Mouse (Mus musculus) c-Kit-positive CD71-positive TER-119-positive erythroid progenitor cells, embryonic 14.5 days (primary cell): Measurements from ENCODE around the gene Atad3a.

Experiments used
- DNase-seq: peaks from one replicate; pipeline ENCODE4 v3.0.0-alpha.2; 2013; ENCODE audit warnings: low spot score

Atad3a gene

DNA sequence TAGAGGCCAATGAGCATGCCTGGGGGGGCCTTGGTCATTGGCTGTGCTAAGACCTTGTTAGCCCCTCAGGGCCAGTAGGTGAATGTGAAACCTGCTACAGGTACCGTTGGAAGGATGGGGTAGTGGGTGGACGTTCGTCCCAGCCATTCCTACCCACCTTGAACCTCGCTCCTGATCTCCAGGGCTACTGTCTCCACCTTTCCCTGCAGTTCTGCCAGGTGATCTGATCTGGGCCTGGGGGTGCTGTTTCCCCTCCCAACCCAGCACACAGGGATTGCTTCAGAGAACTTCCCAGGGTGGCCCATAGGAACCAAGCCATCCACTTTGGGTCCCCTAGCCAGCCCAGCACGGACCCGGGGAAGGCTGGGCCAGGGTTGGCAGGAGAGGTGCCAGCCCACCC lies 21.7 kb downstream of the Atad3a start:
- DNase-seq, result no peak

DNA sequence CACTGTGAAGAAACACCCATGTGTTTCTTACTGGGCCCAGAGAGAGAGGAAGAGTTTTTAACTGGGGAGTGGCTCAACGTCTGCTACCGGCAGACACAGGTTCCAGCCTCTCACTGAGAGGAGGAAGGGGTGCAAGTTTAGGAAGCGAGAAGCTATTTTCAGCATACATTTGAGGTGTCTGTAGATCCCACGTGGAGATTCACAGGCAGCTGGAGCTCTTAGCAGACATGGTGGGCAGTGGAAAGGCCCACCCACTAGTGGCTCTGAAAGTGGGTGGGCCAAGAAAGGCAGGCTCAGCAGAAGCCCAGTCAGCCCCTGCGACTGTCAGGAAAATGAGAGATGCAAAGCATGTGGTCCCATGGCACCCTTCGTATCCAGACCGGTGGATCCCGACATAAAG lies 22.6 kb downstream of the Atad3a start:
- DNase-seq, result no peak

DNA sequence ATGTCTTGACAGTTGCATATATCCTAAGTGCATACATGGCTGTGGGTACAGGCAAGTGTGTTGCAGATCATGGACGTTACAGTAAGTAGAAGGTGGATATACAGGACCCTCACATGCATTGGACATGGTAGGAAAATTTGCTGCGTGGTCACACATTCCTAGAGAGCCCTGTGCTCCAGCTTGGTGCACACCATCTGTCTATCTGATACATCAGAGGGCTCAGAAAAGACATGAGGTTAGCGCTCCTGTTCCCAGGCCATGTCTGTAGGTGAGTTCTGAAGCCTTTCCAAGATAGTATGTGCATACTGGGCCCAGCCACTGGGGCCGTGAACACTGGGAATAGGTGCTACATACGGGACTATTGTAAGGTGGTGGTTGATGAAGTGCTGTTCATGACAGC lies 24.5 kb downstream of the Atad3a start:
- no peak for DNase-seq

DNA sequence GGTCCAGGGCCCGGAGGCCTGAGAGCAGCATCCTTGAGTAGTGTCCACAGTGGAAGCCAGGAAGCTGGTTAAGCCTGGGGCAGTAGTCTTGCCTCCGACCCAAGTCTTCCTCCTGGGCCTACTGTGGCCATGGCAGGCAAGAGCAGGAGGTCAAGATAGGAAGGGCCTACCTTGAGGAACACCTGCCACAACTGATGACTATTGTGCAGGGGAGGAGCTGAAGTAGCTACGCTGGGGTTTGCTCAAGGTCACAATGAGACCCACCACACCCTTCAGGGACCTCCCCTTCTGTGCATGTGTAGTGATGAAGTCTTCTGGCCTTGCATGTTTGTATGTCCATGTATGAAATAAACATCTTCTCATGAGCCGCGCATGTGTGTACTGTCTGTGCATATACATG lies 25.1 kb downstream of the Atad3a start:
- no peak for DNase-seq

DNA sequence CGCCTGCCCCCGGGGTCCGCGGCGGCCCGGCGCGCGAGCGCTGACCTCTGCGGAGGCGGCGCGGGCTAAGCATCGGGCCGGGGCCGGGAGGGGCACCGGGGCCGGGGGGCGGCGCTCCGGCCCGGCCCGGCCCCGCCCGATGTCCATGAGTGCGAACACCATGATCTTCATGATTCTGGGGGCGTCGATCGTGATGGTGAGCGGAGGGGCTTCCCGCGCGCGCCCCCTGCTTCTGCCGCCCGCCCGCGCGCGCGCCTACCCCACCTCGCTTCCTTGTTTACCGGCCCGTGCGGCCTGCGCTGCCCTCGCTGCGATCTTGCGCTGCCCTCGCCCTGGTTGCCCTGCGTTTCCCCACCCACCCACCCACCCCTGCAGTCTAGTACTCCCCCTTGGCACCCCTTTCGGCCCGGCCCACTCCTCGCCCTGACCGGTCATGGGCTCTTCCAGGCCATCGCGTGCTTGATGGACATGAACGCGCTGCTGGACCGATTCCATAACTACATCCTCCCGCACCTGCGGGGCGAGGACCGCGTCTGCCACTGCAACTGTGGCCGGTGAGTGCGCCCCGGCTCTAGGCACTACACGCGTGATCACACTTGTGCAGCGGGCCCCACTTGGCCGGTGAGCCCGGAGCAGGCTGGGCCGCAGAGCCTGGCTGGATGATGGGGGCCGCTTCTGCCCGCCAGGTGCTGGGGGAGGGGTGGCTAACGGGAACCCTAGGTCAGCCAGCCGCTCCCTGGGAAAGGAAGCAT lies 25.8 kb downstream of the Atad3a start:
- no peak for DNase-seq

DNA sequence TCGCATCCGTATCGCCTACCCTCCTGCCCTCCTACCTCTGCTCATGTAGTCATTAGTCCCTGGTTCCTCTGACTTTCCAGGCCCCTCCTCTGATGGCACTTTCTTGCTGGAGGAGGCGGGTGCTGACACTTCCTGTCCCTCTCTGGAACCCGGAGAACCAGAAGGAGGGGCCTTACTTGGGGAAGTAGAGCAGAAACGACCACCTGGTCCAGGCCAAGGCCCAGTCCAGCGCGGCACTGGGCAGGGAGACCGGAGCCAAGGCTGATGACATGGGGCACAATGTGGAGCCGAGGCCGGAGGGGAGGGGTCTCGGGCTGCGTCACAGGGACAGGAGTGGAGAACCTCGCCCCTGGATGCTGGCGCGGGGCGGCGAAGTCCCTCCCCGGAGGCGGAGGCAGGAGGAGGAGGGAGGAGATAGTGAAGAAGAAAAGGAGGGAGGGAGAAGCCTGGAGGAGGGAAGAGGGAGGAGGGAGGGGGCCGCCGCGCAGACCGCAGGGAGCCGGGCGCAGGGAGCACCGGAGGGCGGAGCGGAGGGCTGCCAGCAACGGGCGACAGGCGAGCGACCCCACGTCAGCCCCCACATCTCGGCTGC lies 26.4 kb downstream of the Atad3a start, which contains the start of gene Tmem240:
Tmem240 (plus strand) TSS at position 451 of the 592 bp plus-strand sequence.
- DNase-seq, result peak; percentile 62

DNA sequence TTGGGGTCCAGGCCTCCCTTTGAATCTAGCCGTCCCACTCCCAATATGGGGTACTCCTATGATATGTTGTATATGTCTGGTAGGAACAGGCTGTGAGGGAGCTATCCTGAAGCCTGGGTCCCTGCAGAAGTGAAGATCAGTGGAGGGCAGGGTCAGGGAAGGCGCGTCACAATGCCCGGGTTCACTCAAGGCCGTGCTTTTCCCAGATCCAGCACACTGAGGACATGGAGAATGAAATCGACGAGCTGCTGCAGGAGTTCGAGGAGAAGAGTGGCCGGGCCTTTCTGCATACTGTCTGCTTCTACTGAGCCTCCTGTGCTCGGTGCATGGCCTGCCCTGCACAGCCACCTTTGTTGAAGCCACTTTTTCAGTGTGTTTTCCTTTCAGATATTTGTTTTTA lies 27.6 kb downstream of the Atad3a start:
- DNase-seq, result no peak

DNA sequence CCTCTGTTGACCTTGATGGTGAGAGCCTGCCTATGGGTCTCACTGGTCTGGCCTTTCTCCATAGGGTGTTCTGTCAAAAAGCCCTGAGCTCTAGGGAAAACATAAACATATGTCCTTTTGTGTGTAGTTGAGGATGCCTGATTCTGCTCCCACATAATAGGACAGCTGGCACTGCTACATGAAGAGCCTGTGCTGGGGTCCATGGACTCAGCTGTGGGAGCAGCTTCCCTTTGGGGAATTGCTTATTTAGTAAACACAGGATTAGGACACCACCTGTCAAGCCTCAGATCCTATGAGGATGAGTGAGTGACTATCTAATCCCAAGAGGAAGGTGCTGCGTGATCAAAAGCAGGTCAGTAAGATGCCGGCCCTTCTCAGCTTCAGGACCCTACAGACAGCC lies 32.9 kb downstream of the Atad3a start:
- DNase-seq, result no peak

DNA sequence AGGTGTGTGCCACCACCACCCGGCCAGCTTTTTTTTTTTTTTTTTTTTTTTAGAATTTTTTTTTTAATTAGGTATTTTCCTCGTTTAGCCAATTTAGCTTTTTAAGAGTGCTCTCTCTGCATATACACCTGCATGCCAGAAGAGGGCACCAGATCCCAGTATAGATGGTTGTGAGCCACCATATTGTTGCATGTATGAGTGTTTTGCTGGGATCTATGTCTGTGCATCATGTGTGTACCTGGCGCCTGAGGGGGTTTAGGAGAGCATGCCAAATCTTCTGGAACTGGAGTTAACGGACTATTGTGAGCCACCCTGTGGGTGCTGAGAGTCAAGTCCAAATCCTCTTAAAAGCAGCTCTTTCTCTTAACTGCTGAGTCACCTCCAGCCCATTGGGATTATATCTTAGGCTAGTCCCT lies 39.2 kb downstream of the Atad3a start:
- DNase-seq, result no peak

DNA sequence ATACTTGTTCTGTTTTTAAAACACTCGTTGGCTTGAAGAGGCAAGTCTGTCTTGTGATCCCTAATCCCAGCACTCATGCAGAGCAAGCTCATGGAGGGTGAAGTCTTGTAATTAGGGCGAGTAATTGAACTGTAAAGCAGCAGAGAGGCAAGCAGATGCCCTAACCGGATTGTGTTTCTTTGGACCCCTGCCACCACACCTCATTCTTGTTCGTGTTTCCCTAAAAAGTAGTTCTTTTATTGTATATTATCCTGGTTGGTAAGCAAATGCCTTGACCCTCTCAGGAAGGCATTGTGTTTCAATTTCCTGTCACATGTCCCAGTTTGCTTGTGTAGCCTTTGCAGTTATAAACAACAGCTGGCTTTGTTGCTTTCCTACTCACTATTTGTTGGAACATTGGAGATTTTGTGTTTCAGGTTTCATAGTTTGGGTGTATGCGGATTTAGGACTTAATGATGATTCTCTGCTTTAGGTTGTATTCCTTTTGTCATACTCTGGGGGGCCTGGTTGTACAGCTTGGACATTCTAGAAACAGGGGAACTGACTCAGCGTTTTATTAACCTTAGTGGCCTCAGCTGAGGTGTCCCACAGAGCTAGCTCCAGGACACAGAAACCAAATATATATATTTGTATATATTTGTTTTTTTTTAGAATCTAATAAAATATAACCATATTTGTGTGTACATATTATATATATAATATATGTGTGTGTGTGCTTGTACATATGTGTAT lies 50.2 kb downstream of the Atad3a start:
- no peak for DNase-seq

DNA sequence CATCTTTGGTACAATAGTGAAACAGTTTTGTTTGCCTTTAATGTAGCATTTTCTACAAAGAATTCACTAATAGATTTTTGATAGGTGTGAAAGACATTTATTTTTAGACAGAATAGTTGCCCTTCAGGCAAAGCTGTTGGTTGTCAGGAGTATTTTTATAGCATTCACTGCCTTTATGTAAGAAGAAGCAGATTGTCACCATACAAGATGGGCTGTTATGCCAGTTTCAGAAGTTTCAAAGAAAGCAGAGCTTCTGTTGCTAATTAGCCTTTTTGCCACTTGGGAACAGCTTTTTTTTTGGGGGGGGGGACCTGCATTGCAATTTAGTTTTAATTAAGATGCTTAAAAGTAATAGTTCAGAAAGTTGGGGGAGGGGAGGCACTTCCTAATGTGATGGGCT lies 51.9 kb downstream of the Atad3a start:
- no peak for DNase-seq

DNA sequence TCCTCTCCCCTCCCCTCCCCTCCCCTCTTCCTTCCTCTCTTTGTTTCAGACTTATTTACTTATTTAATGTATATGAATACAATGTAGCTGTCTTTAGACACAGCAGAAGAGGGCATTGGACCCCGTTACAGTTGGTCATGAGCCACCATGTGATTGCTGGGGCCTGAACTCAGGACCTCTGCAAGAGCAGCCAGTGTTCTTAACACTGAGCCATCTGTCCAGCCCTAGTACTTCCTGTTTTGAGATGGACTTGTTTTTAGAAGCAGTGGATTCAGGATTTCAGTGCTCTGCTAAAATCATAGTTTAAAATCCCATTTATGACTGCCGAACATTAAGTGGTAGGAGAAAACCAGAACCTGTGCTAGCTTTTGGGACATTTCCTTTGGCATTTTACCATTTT lies 52.3 kb downstream of the Atad3a start:
- DNase-seq, result no peak

DNA sequence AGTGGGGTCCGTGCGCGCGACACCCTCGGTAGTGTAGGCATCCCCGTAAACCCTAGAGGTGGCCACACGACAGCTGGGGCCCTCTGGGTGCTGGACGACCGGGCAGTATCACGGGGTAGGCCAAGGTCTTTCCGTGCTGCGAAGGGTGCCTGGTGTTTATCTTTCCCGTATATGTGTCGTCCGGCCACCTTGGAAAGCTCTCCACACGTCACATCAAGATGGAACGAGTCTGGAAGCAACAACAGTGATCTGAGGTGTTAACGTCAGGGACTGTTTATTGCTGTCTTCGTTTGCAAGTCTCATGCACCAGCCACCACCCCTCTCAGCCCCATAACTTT lies 55.3 kb downstream of the Atad3a start:
- peak; percentile 45 for DNase-seq

DNA sequence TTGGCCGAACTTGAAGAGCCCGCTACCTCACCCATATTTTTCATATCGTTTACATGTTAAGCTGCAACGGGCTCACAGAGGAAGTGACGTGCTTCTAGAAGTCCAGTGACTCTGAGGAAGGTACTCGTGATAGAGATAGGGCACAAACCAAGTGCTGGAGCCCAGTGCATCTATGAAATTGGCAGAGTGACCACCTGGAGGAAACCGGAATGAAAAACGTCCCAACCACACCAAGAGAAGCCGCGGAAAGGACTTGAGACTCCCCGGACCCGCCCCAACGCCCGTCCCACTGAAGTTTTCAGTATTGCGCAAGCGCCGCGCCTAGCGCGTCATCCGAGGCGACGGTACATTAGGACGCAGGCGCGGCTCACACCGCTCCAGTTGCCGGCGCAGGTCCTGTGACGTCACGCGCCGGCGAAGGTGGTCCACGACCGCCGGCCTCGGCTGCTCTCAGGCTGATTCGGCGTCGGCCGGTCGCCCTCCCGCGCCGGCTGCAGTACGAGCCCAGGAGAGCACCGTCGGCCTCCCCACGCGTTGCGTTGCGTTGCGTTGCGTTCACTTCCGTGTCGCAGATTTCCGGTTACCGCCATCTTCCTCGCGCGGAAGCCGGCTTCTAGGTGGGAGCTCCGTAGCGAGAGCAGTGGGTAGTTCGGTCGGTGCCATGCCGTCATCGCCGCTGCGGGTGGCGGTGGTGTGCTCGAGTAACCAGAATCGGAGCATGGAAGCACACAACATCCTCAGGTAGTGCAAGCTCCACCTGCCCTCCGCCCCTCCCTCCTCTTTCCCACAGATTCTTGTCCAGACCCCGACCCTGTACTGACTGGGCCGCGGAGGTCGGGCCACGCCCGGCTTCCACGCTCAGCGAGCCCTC lies 55.9 kb downstream of the Atad3a start, which contains the start of gene Ssu72:
Ssu72 (plus strand) TSS at position 80 of the 871 bp plus-strand sequence.
- DNase-seq, result peak; percentile 94

DNA sequence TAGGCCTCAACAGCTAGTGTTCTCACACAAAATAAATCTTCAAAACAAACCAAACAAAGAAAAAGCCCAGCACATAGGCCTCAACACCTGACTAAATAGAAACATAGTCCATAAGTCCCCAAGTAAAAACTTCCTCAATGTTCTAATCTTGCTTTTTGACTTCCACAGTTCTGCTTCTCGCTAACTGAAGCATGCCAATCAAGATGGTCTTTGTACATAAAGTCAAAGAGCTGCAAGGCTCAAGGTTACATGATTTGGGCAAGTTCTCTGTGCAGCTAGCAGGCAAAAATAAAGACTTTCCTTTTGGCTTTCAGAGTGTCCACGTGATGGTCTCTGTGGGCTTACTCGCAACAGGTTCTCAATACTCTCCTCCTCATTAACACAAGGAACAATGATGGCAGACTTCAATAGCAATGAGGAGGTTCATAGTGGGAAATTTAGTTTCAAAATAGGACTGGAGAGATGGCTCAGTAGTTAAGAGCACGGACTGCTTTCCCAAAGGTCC lies 57.4 kb downstream of the Atad3a start:
- DNase-seq, result no peak

DNA sequence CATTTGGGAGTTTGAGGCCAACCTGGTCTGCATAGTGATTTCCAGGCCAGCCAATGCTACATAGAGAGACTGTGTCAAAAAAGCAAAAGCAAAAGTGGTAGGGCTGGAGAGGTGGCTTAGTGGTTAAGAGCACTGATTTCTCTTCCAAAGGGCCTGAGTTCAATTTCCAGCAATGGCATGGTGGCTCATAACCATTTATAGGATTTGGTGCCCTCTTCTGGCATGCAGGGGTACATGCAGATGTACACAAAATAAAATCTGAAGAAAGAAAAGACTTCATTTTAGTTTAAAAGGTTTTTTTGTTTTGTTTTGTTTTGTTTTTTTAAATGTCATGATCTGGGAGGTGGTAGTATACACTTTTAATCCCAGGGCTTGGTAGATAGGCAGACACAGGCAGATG lies 60.5 kb downstream of the Atad3a start:
- DNase-seq, result no peak

DNA sequence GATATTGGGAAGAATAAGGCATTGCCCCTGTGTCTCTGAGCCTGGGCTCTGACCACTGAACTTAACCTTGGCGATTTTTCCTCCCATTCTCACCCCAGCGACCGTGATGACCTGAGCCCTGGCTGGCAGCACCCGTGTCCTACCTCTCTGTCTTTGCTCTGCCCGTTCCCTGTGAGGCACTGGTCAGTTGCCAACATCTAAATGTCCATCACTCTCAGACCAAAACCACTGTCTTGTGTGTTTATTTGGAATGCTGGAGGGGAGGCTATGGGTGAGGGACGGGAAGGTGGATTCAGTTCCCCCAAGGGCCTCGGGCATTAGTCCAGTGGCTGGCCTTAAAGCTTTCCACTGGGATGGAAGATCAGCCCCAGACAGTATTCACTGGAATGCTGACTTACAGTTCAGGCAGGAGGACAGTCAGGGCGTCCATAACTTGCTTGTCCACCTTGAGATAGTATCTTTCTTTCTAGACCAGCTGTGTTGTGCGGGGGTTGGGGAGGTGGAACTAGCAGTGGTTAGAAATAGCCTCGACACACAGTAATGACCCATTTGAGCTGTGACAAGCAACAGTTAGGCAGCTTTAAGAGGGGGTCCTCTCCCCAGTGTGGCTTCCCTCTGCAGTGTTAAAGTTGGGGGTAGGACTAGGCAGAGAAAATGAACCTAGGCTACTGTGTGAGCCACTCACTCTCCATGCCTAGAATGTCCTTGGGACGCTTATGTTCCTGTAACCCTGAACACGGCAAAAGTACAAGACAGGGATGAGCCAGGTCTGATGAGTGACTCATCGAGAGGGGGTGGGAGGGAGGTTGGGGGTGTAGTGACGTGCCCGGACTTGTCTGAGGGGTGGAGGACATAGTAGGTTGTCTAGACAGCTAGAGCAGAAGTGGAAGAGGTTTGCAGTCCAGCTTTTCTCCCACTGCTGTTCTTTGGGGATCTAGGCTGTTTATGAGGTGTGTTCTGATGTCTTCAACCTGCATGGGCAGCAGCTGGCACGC lies 64.3 kb downstream of the Atad3a start:
- no peak for DNase-seq

DNA sequence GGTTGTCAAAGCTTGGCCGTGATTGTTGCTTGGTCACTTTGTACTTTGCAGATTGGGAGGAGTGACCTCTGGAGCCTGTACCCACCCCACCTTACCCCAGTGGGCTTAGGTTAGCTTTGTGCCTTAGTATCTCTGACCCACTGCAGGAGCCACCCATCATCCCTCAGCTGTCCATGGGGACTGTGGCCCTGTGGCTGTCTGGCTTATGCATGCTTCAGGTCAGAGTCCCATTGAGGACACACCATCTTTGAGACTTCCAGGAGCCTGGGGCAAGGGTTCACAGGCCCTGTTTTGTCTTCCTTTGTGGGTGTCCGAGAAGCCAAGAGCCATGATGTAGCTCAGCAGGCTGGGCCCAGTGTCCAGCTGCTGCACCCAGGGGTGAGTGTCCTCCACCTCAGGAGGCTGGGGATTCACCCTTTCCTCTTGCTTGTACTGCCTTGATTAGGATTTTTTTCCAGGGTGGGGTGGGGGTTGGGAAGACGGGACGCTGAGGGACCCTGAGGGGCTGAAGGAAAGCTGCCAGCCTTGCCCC lies 65.3 kb downstream of the Atad3a start:
- no peak for DNase-seq

DNA sequence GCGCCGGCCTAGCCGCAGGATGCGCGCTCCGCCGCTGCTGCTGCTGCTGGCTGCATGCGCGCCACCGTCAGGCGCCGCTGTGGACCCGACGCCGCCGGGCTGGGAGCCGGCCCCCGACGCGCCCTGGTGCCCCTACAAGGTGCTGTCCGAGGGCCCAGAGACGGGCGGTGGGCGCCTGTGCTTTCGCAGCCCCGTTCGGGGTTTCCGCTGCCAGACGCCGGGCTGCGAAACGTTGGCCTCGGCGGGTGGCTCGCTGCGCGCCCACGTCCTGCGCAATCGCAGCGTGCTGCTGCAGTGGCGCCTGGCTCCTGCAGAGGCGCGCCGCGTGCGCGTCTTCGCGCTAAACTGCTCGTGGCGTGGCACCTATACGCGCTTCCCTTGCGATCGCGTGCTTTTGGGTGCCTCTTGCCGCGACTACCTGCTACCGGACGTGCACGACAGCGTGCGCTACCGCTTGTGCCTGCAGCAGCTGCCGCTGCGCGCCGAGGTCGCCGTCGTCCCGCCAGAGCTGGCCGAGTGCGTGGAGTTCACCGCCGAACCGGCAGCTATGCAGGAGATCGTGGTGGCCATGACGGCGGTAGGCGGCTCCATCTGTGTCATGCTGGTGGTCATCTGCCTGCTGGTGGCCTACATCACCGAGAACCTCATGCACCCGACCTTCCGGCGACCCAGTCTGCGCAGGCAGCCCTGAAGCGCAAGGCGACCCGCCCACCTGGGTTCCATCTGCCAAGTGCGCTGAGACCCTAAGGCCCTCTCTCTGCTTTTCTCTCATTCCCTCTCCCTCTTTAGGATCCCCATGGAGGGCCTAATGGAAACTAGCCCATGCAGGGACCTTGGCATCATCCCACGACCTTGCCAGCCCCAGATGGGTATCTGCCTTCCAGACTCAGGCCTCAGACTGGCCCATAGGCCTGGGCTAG lies 66.2 kb downstream of the Atad3a start:
- no peak for DNase-seq

DNA sequence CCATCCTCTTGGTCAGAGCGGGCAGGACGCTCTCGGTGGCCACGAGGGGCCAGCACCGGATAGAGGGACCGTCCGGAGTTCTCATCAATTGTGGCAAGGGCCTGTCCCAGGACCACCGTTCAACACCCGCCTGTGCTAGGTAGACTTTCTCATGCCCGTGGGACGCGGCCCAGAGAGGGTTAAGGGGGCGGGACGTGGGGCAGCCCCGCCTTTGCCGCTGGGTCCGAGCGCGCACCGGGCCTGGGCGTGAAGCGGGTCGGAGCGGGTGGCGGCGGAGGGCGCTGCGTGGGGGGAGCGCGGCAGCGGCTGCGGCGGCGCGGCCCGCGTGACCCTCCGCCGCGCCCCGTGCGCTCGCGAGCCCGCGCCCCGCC lies 66.8 kb downstream of the Atad3a start, which contains the start of gene Fndc10:
Fndc10 (plus strand) TSS at position 232 of the 371 bp plus-strand sequence.
- DNase-seq, result no peak
